Mouse (Mus musculus): ENCODE results near the gene Gadl1. TPM values are rescaled to one million over a fixed set of nuclear protein-coding genes. Genes with fewer than 3 reads are reported as not detected.

The Gadl1 gene
- total and polyA plus RNA-seq, 3 experiments = 0.13 TPM; not detected in 2

DNA sequence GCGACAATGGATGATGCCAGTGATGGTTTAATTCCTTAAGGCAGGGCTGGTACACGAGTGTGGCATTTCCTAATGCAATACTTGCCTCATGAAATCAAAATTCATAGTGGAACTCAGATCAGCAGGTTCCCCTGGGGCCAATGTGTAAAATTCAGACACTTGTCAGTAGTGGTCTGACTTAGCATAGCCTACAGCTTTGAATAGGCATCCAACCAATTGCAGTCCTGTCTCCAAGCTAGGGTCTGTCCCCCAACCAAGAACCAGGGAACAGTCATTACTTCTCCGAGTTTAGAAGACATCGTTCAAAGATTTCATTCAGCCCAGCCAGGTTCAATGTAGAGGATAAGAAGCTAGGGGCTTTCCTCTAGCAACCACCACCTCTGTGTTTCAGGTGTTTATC, 172.5 kb downstream of the Gadl1 start:
- Histone ChIP-seq H3K27ac (ENCODE audit: insufficient read depth, low read depth) (no peak overlapping the region), H3K79me2 (replicated peaks; ENCODE audit: control insufficient read depth, extremely low read depth, insufficient read depth, poor library complexity, severe bottlenecking) (no peaks in the 10 kb centered on the region), H3K9ac (ENCODE audit: insufficient read depth, low read depth) (no peak overlapping the region), H3K36me3 (replicated peaks in 1 of 2; ENCODE audit: control insufficient read depth in 1 of 2, insufficient read depth in 1 of 2, low read length in 1 of 2) (peaks cover 0 to 8% of the 10 kb centered on the region in 2 experiments), H3K27me3 (replicated peaks) (no peaks in the 10 kb centered on the region), H3K4me1 (ENCODE audit: control insufficient read depth in 1 of 2, insufficient read depth in 2 of 2) (peaks cover 13 to 58% of the 10 kb centered on the region in 2 experiments), H3K9me3 (replicated peaks; ENCODE audit: low read length) (peaks cover 4% of the 10 kb centered on the region), H3K4me3 (replicated peaks in 1 of 3; ENCODE audit: low read depth in 2 of 3, low read length in 2 of 3, poor library complexity in 1 of 3) (no peak overlapping the region), H3K4me2 (ENCODE audit: insufficient read depth, low read depth, poor library complexity, severe bottlenecking) (no peak overlapping the region)
- dilution Hi-C loops (cut with MboI; ENCODE audit: extremely low pct_ligation_motif_present, extremely low pct_unique_long_range_greater_than_20kb, low sequenced_read_pairs) (no loop called here), in situ Hi-C loops (cut with MboI; ENCODE audit: low pct_ligation_motif_present, low pct_unique_long_range_greater_than_20kb, low sequenced_read_pairs) (loop anchor here (10.0 kb wide), 2 partner anchors 93 to 243 kb away; partner anchors contain the start of gene Tgfbr2)
- TF ChIP-seq MEF2A (IDR thresholded peaks at IDR 0.05; ENCODE audit: borderline replicate concordance, low read depth, low read length) = no peak
- TF ChIP-seq MAFK (IDR thresholded peaks at IDR 0.05; ENCODE audit: insufficient replicate concordance, low read length) = no peak
- no peak for TF ChIP-seq MYC (IDR thresholded peaks at IDR 0.05; ENCODE audit: low read depth, low read length)
- TF ChIP-seq JUN (IDR thresholded peaks at IDR 0.05; ENCODE audit: insufficient read depth, low read depth, low read length) = no peak
- TF ChIP-seq NELFE (IDR thresholded peaks at IDR 0.05; ENCODE audit: low read depth, low read length) = no peak
- no peak for TF ChIP-seq MAX (IDR thresholded peaks at IDR 0.05; ENCODE audit: low read length)
- TF ChIP-seq IRF4 (IDR thresholded peaks at IDR 0.05; ENCODE audit: low read depth, low read length) = peak; percentile 71
- no peak for TF ChIP-seq KAT2A (IDR thresholded peaks at IDR 0.05; ENCODE audit: insufficient replicate concordance, low read length)
- peak; percentile 68 for DNase-seq (ENCODE audit: extremely low read depth)

DNA sequence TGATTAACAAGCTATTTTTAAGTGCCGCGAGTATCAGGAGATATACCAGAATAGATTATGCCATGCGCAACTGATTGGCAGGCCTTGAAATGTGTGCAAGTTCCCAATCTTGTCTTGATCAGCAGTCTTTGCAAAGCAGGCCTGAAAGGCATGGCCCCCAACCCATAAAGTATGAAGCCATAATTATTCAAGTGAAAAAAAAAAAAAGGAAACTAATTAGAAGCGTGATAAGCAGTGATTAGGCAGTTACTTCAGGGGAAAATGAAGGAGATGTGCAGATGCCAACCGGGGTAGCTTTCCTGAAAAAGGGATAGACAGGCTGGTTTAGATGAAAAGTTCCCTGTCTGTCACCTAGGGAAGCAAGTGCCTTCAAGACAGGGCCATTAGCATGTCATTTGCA, 174.0 kb downstream of the Gadl1 start:
- no peak overlapping the region for H3K9ac ChIP-seq (ENCODE audit: insufficient read depth, low read depth)
- no peak overlapping the region for H3K4me2 ChIP-seq (ENCODE audit: insufficient read depth, low read depth, poor library complexity, severe bottlenecking)
- in situ Hi-C loops (cut with MboI; ENCODE audit: low pct_ligation_motif_present, low pct_unique_long_range_greater_than_20kb, low sequenced_read_pairs) (loop anchor here (10.0 kb wide), 2 partner anchors 92 to 242 kb away; partner anchors contain the start of gene Tgfbr2), dilution Hi-C loops (cut with MboI; ENCODE audit: extremely low pct_ligation_motif_present, extremely low pct_unique_long_range_greater_than_20kb, low sequenced_read_pairs) (no loop called here)
- peaks cover 7 to 18% of the 10 kb centered on the region in 2 experiments for H3K36me3 ChIP-seq (replicated peaks in 1 of 2; ENCODE audit: control insufficient read depth in 1 of 2, insufficient read depth in 1 of 2, low read length in 1 of 2)
- H3K9me3 ChIP-seq (replicated peaks; ENCODE audit: low read length) = peaks cover under 1% of the 10 kb centered on the region
- DNase-seq (ENCODE audit: extremely low read depth) = no peak
- TF ChIP-seq ZNF384 (IDR thresholded peaks at IDR 0.05; ENCODE audit: low read depth, low read length) (no peak), RCOR1 (conservative IDR thresholded peaks at IDR 0.05; ENCODE audit: low read depth, low read length) (no peak), SIN3A (IDR thresholded peaks at IDR 0.05; ENCODE audit: low read length) (no peak), E2F4 (IDR thresholded peaks at IDR 0.05; ENCODE audit: insufficient replicate concordance, low read depth, low read length) (no peak), MAFK (IDR thresholded peaks at IDR 0.05; ENCODE audit: insufficient replicate concordance, low read length) (no peak), ETS1 (conservative IDR thresholded peaks at IDR 0.05; ENCODE audit: low read depth, low read length) (no peak), POLR2AphosphoS2 (IDR thresholded peaks at IDR 0.05; ENCODE audit: low read depth, low read length) (no peak), TBP (conservative IDR thresholded peaks at IDR 0.05; ENCODE audit: low read depth, low read length) (no peak), CTCF (conservative IDR thresholded peaks at IDR 0.05 in 1 of 2, IDR thresholded peaks at IDR 0.05 in 1 of 2; ENCODE audit: low read depth in 2 of 2, low read length in 2 of 2) (no peak), RAD21 (IDR thresholded peaks at IDR 0.05; ENCODE audit: low read depth, low read length) (no peak), USF2 (conservative IDR thresholded peaks at IDR 0.05; ENCODE audit: low read depth, low read length) (no peak), CHD1 (IDR thresholded peaks at IDR 0.05; ENCODE audit: low read depth, low read length) (no peak), MEF2A (IDR thresholded peaks at IDR 0.05; ENCODE audit: borderline replicate concordance, low read depth, low read length) (no peak), UBTF (IDR thresholded peaks at IDR 0.05; ENCODE audit: low read depth, low read length) (no peak), BHLHE40 (IDR thresholded peaks at IDR 0.05; ENCODE audit: low read depth, low read length) (no peak), IRF4 (IDR thresholded peaks at IDR 0.05; ENCODE audit: low read depth, low read length) (no peak), MXI1 (IDR thresholded peaks at IDR 0.05; ENCODE audit: low read depth, low read length) (no peak), KAT2A (IDR thresholded peaks at IDR 0.05; ENCODE audit: insufficient replicate concordance, low read length) (no peak)
- peaks cover 9 to 49% of the 10 kb centered on the region in 2 experiments for H3K4me1 ChIP-seq (ENCODE audit: control insufficient read depth in 1 of 2, insufficient read depth in 2 of 2)
- H3K27ac ChIP-seq (ENCODE audit: insufficient read depth, low read depth) = no peak overlapping the region
- no peak overlapping the region for H3K4me3 ChIP-seq (replicated peaks in 1 of 3; ENCODE audit: low read depth in 2 of 3, low read length in 2 of 3, poor library complexity in 1 of 3)
- H3K27me3 ChIP-seq (replicated peaks) = no peaks in the 10 kb centered on the region
- no peaks in the 10 kb centered on the region for H3K79me2 ChIP-seq (replicated peaks; ENCODE audit: control insufficient read depth, extremely low read depth, insufficient read depth, poor library complexity, severe bottlenecking)
